Mouse (Mus musculus) CH12.LX (cell line): ENCODE data around the gene E430018J23Rik. TPM values are rescaled to one million over a fixed set of nuclear protein-coding genes. Genes with fewer than 3 reads are reported as not detected.
A peak's percentile ranks its signal among the peaks of the same experiment; 100 is the strongest.
"Not testable (repeated sequence)": the region's sequence is repeated elsewhere in the genome, so short reads cannot be mapped to it uniquely, and the experiment has no call there.

Experiments
- DNase-seq: peaks from one replicate; pipeline ENCODE4 v3.0.0-alpha.2; 2013; ENCODE audit errors: extremely low read depth
- H3K27ac ChIP-seq: 2 replicates; pipeline ENCODE4 v1.5.1; 2012; ENCODE audit warnings: low read depth, mild to moderate bottlenecking, control low read depth, moderate library complexity; ENCODE audit not compliant: insufficient read depth
- H3K27me3 ChIP-seq: replicated peaks from 2 replicates; pipeline ENCODE3; 2012; ENCODE audit warnings: inconsistent platforms
- H3K36me3 ChIP-seq, 2 experiments: replicated peaks in 1 of 2; 2 replicates each; pipeline versions ENCODE3 to v1.6.1; 2012; ENCODE audit warnings: inconsistent platforms in 1 of 2, low read length in 1 of 2, mild to moderate bottlenecking in 1 of 2, mixed read lengths in 1 of 2, moderate library complexity in 1 of 2; ENCODE audit not compliant: control insufficient read depth in 1 of 2, insufficient read depth in 1 of 2
- H3K4me1 ChIP-seq, 2 experiments: 2 replicates each; pipeline ENCODE4 v1.6.1; 2012; ENCODE audit warnings: inconsistent platforms in 1 of 2, moderate library complexity in 1 of 2; ENCODE audit not compliant: insufficient read depth in 2 of 2, control insufficient read depth in 1 of 2
- H3K4me2 ChIP-seq: 2 replicates; pipeline ENCODE4 v1.6.1; 2012; ENCODE audit warnings: low read depth, mild to moderate bottlenecking, control low read depth; ENCODE audit not compliant: poor library complexity, insufficient read depth, severe bottlenecking
- H3K4me3 ChIP-seq, 3 experiments: fragments of 150-350 bp in 1 of 3; sonication (generic) in 1 of 3; replicated peaks in 1 of 3; 2 replicates each; pipeline versions ENCODE3 to v1.5.1; 2011 to 2012; ENCODE audit warnings: low read depth in 2 of 3, low read length in 2 of 3, mild to moderate bottlenecking in 2 of 3, moderate library complexity in 2 of 3, control low read depth in 1 of 3, improper control_type of control experiment in 1 of 3, inconsistent platforms in 1 of 3, mixed read lengths in 1 of 3; ENCODE audit not compliant: poor library complexity in 1 of 3
- H3K79me2 ChIP-seq: replicated peaks from 2 replicates; pipeline ENCODE4 v1.6.1; 2012; ENCODE audit warnings: mild to moderate bottlenecking, moderate library complexity; ENCODE audit not compliant: control insufficient read depth, poor library complexity, insufficient read depth, severe bottlenecking; ENCODE audit errors: extremely low read depth
- H3K9ac ChIP-seq: 2 replicates; pipeline ENCODE4 v1.6.1; 2012; ENCODE audit warnings: low read depth, mild to moderate bottlenecking, control low read depth, moderate library complexity; ENCODE audit not compliant: insufficient read depth
- H3K9me3 ChIP-seq: replicated peaks from 2 replicates; pipeline ENCODE3; 2012; ENCODE audit warnings: low read length, inconsistent platforms, mixed read lengths
- CTCF ChIP-seq, 2 experiments: IDR thresholded peaks in 1 of 2; conservative IDR thresholded peaks in 1 of 2; 2 replicates each; pipeline ENCODE4 v1.5.1; 2011 to 2012; ENCODE audit warnings: low read depth in 2 of 2, low read length in 2 of 2, improper control_type of control experiment in 1 of 2, inconsistent platforms in 1 of 2, mild to moderate bottlenecking in 1 of 2, moderate library complexity in 1 of 2
- ELF1 ChIP-seq: IDR thresholded peaks from 2 replicates; pipeline ENCODE4 v1.6.1; 2014; ENCODE audit warnings: low read depth, mild to moderate bottlenecking, inconsistent platforms, low read length, improper control_type of control experiment
- EP300 ChIP-seq: IDR thresholded peaks from 2 replicates; pipeline ENCODE4 v1.6.1; 2011; ENCODE audit warnings: low read length, improper control_type of control experiment
- GABPA ChIP-seq: IDR thresholded peaks from 2 replicates; pipeline ENCODE4 v1.6.1; 2012; ENCODE audit warnings: low read depth, low read length, improper control_type of control experiment, inconsistent platforms; ENCODE audit not compliant: insufficient replicate concordance
- IRF4 ChIP-seq: IDR thresholded peaks from 2 replicates; pipeline ENCODE4 v1.6.1; 2014; ENCODE audit warnings: low read depth, mild to moderate bottlenecking, inconsistent platforms, low read length, improper control_type of control experiment
- JUND ChIP-seq: conservative IDR thresholded peaks from 2 replicates; pipeline ENCODE4 v1.6.1; 2011; ENCODE audit warnings: low read depth, low read length, improper control_type of control experiment
- MAZ ChIP-seq: IDR thresholded peaks from 2 replicates; pipeline ENCODE4 v1.6.1; 2012; ENCODE audit warnings: low read depth, mild to moderate bottlenecking, inconsistent platforms, low read length, improper control_type of control experiment, moderate library complexity
- MEF2A ChIP-seq: IDR thresholded peaks from 2 replicates; pipeline ENCODE4 v1.6.1; 2014; ENCODE audit warnings: low read depth, mild to moderate bottlenecking, inconsistent platforms, low read length, improper control_type of control experiment, borderline replicate concordance
- MXI1 ChIP-seq: IDR thresholded peaks from 2 replicates; pipeline ENCODE4 v1.6.1; 2011; ENCODE audit warnings: mild to moderate bottlenecking, low read depth, low read length, improper control_type of control experiment
- RAD21 ChIP-seq: IDR thresholded peaks from 2 replicates; pipeline ENCODE4 v1.6.1; 2011; ENCODE audit warnings: low read depth, mild to moderate bottlenecking, low read length, improper control_type of control experiment, moderate library complexity
- SIN3A ChIP-seq: IDR thresholded peaks from 2 replicates; pipeline ENCODE4 v1.6.1; 2012; ENCODE audit warnings: low read length, improper control_type of control experiment, inconsistent platforms
- SMC3 ChIP-seq: IDR thresholded peaks from 2 replicates; pipeline ENCODE4 v1.6.1; 2011; ENCODE audit warnings: low read depth, low read length, improper control_type of control experiment
- USF2 ChIP-seq: conservative IDR thresholded peaks from 2 replicates; pipeline ENCODE4 v1.6.1; 2011; ENCODE audit warnings: low read depth, low read length, improper control_type of control experiment
- ZC3H11A ChIP-seq: IDR thresholded peaks from 2 replicates; pipeline ENCODE4 v1.6.1; 2012; ENCODE audit warnings: low read depth, mild to moderate bottlenecking, inconsistent platforms, low read length, improper control_type of control experiment
- ZKSCAN1 ChIP-seq: IDR thresholded peaks from 2 replicates; pipeline ENCODE4 v1.6.1; 2012; ENCODE audit warnings: low read depth, inconsistent platforms, low read length, improper control_type of control experiment, borderline replicate concordance
- ZNF384 ChIP-seq: IDR thresholded peaks from 2 replicates; pipeline ENCODE4 v1.6.1; 2012; ENCODE audit warnings: low read depth, low read length, improper control_type of control experiment, inconsistent platforms
- dilution Hi-C: fragments of 300-500 bp; cut with MboI; formaldehyde crosslinking; loops from 2 replicates; pipeline ENCODE4 v1.14.3; 2020; ENCODE audit warnings: low sequenced_read_pairs; ENCODE audit not compliant: extremely low pct_unique_long_range_greater_than_20kb, extremely low pct_ligation_motif_present
- in situ Hi-C: fragments of 300-500 bp; cut with MboI; formaldehyde crosslinking; loops from 3 replicates; pipeline ENCODE4 v1.14.3; 2019; ENCODE audit warnings: low sequenced_read_pairs, low pct_ligation_motif_present, low pct_unique_long_range_greater_than_20kb, mixed read lengths
- polyA plus RNA-seq: library from polyadenylated mRNA; unstranded; fragments of >175 nt; gene quantifications from 2 replicates; pipeline ENCODE4 v1.2.1, GENCODE M21; 2012; ENCODE audit warnings: low read depth; ENCODE audit not compliant: insufficient read length
- total RNA-seq, 2 experiments: library from RNA; depleted of rRNA; stranded (reverse); fragments of 300-350 nt in 1 of 2; fragments of >200 nt in 1 of 2; gene quantifications; 2 replicates each; pipeline ENCODE4 v1.2.3; 2012 to 2014

Gene E430018J23Rik
- total and polyA plus RNA-seq, 3 experiments = 3.8 to 9.2 (median 8.9) TPM

DNA sequence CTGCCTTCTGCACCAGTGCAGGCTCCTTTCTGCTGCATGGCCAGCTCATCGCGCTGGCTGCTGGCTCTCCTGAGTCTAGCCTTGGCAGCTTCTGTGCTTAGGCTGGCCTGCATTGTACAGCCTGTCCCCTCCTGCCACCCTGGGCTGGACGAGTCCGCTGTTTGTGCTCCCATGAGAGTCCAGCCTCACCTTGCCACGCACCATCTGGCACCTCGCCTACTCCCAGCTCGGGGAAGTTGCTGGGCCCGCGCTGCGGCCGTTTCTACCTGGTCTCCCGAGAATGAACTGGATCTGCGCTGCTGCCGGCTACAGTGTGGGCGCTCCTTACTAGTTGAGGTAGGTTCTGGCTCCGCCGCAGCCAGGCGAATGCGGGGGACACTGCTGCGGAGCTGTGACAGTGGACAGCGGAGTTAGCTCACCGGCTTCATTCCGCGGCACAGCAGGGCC is 29.9 kb downstream of the E430018J23Rik start:
- Histone ChIP-seq H3K27ac (no peak overlapping the region), H3K9me3 (no peaks in the 10 kb centered on the region), H3K9ac (no peak overlapping the region), H3K4me1 (no peaks in the 10 kb centered on the region; a peak in 1 of 4 replicates), H3K36me3 (no peaks in the 10 kb centered on the region), H3K4me3 (no peak overlapping the region), H3K4me2 (no peak overlapping the region), H3K79me2 (no peaks in the 10 kb centered on the region), H3K27me3 (peaks cover 9% of the 10 kb centered on the region)
- dilution Hi-C loops (no loop called here), in situ Hi-C loops (loop anchor here (5.0 to 25.0 kb wide), 2 partner anchors 114 to 399 kb away; partner anchors contain the start of genes Fbrs and Orai3)
- no peak for DNase-seq
- TF ChIP-seq USF2 (no peak), GABPA (no peak), ZNF384 (no peak), ELF1 (no peak), RAD21 (no peak), MEF2A (no peak), MAZ (no peak), IRF4 (no peak), MXI1 (no peak), JUND (no peak), EP300 (no peak)

DNA sequence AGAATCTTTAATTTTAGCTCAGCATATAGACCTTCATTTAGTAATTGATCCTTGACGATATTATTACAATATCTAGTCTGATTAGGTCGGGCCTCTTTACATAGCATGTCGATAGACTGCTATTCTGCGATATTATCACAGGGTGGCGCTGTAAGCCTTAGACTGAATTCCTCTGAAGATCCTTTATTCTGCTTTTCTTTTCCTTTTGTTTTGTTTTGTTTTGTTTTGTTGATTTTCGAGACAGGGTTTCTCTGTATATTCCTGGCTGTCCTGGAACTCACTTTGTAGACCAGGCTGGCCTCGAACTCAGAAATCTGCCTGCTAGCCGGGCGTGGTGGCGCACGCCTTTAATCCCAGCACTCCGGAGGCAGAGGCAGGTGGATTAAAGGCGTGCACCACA is 31.0 kb downstream of the E430018J23Rik start:
- H3K9ac ChIP-seq, H3K9me3 ChIP-seq, dilution Hi-C loops, H3K4me3 ChIP-seq, H3K4me1 ChIP-seq, H3K36me3 ChIP-seq, H3K27ac ChIP-seq, H3K79me2 ChIP-seq: not testable (repeated sequence)
- Histone ChIP-seq H3K4me2 (peak overlapping the region; percentile 29; the same call in 1 of the 2 replicates), H3K27me3 (peaks cover 13% of the 10 kb centered on the region)
- in situ Hi-C loops = loop anchor here (5.0 to 25.0 kb wide), 2 partner anchors 115 to 400 kb away; partner anchors contain the start of genes Fbrs and Orai3
- DNase-seq = peak; percentile 68
- TF ChIP-seq SMC3 (peak; percentile 82), CTCF (conservative IDR thresholded peaks at IDR 0.05 in 1 of 2, IDR thresholded peaks at IDR 0.05 in 1 of 2; ENCODE audit: low read depth in 2 of 2, low read length in 2 of 2) (peak; percentile 42 to 93; a peak in 3 of 4 replicates), ZKSCAN1 (peak; percentile 27; the same call in 1 of the 2 replicates), ZC3H11A (peak; percentile 66), SIN3A (peak; percentile 48; the same call in 1 of the 2 replicates), RAD21 (peak; percentile 93)
